Mouse (Mus musculus) ES-Bruce4 (cell line): ENCODE data around the gene Ctsd.

Source experiments
- CTCF ChIP-seq: IDR thresholded peaks from one replicate; pipeline ENCODE4 v1.8.1; 2011; ENCODE audit warnings: low read depth, low read length
- POLR2A ChIP-seq: IDR thresholded peaks from one replicate; pipeline ENCODE4 v1.8.1; 2011; ENCODE audit warnings: low read length; ENCODE audit not compliant: insufficient read depth

DNA sequence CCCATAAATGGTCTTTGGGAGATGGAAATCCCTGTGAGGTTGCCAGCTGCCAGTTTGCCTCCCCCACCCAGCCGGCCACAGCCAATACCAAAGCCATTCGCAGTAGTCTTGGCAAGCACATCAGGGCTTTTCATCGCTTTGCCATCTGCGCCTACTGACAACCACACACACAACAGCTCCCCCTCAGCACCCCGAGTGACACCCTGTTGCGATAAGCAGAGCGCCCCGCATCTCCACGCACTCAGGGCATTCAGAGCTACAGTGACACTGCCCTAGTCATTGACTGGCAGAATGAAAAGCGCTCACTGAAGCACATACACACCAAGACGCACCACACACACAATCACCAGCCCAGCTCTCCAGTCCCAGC, 16.5 kb downstream of the Ctsd start:
- TF ChIP-seq CTCF, result no peak
- no peak for TF ChIP-seq POLR2A
